Comparison of ENCODE assay signal across 22 mouse cellular contexts in the genomic region with DNA sequence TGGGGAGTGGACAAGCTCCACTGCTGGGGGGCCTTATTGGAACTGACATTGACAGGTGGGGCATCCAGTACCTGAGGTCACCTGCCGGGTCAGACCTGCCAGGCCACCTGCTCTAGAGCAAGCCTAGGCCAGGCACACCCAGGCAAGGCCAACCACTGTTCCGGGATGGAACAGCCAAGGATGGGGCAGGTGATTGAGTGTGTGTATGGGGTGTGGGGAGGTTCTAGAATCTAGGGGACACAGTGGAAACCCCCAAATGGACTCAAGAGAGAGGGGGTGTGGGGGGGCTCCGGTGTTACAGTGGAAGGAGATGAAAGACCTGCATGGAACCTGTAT. TPM values are rescaled to one million over a fixed set of nuclear protein-coding genes. Genes with fewer than 3 reads are reported as not detected.
DNase-seq lines count a peak whose midpoint lies in the region; ATAC-seq lines count a peak whose summit lies in the region.
"Had no signal": no experiment of that assay in that cellular context is flagged by ENCODE, and none has a peak within 500 bp of the region (broad histone marks: within the 10 kb centered on the region; RNA-seq: fewer than 3 reads in every experiment).

No protein-coding gene starts in this region.

- ATAC-seq in hindbrain, embryonic 12.5 days (ENCODE audit: low FRiP score), result peak; percentile 52
- no peak for ATAC-seq in hindbrain, embryonic 11.5 days (ENCODE audit: low FRiP score)
- peak; percentile 50; the same call in 1 of the 2 replicates for ATAC-seq in midbrain, embryonic 11.5 days (ENCODE audit: low FRiP score)
- ATAC-seq in midbrain, embryonic 16.5 days, result peak; percentile 45; the same call in 1 of the 2 replicates
- ATAC-seq: activated CD4-positive, CD25-positive, alpha-beta regulatory T cell, adult 4 months; hindbrain, embryonic 16.5 days; Patski had no signal

- H3K4me1 ChIP-seq in hindbrain, embryonic 12.5 days, result peaks cover 12% of the 10 kb centered on the region
- 0 out of 2 replicates have a peak, but pooled peaks cover 4% of the 10 kb centered on the region for H3K4me1 ChIP-seq in hindbrain, embryonic 11.5 days (replicated peaks; ENCODE audit: control insufficient read depth, insufficient read depth, low read length)
- peaks cover 11% of the 10 kb centered on the region for H3K4me1 ChIP-seq in midbrain, embryonic 11.5 days (ENCODE audit: control insufficient read depth, insufficient read depth, low read length)
- H3K4me1 ChIP-seq in midbrain, embryonic 10.5 days, result peaks cover 21% of the 10 kb centered on the region
- peaks cover 10% of the 10 kb centered on the region for H3K4me1 ChIP-seq in midbrain, embryonic 16.5 days (ENCODE audit: control insufficient read depth, insufficient read depth, low read length)
- H3K4me1 ChIP-seq: embryonic facial prominence, embryonic 13.5 days; heart, embryonic 12.5 days had no signal

- DNase-seq in hindbrain, embryonic 11.5 days (ENCODE audit: low spot score), result no peak
- no peak for DNase-seq in midbrain, embryonic 11.5 days (ENCODE audit: low spot score, missing footprints)
- no peak for DNase-seq in midbrain, embryonic 10.5 days (ENCODE audit: low spot score)
- no peak for DNase-seq in heart, postnatal 14 days
- DNase-seq in embryo, embryonic 10 days (ENCODE audit: low spot score), result no peak
- DNase-seq: adrenal gland, postnatal 14 days; cerebellum, adult 8-10 months; cerebellum, postnatal 25 days; gastrocnemius, adult 2 months; gastrocnemius, postnatal 25 days; heart, postnatal 36 days had no signal

- H3K9me3 ChIP-seq in hindbrain, embryonic 12.5 days (replicated peaks), result no peaks in the 10 kb centered on the region
- H3K9me3 ChIP-seq in hindbrain, embryonic 11.5 days (ENCODE audit: control insufficient read depth, low read length), result no peaks in the 10 kb centered on the region
- H3K9me3 ChIP-seq in midbrain, embryonic 11.5 days (ENCODE audit: control insufficient read depth, low read length), result no peaks in the 10 kb centered on the region
- H3K9me3 ChIP-seq in midbrain, embryonic 10.5 days (replicated peaks), result no peaks in the 10 kb centered on the region
- H3K9me3 ChIP-seq in midbrain, embryonic 16.5 days (replicated peaks; ENCODE audit: control insufficient read depth, low read length, poor library complexity, severe bottlenecking), result no peaks in the 10 kb centered on the region
- H3K9me3 ChIP-seq: embryonic facial prominence, embryonic 13.5 days; heart, embryonic 12.5 days had no signal

- H3K27ac ChIP-seq in hindbrain, embryonic 12.5 days, result no peak overlapping the region
- H3K27ac ChIP-seq in hindbrain, embryonic 11.5 days (ENCODE audit: low read depth, low read length), result no peak overlapping the region
- no peak overlapping the region for H3K27ac ChIP-seq in midbrain, embryonic 11.5 days (ENCODE audit: low read depth, low read length)
- no peak overlapping the region for H3K27ac ChIP-seq in midbrain, embryonic 10.5 days (replicated peaks)
- H3K27ac ChIP-seq in midbrain, embryonic 16.5 days (ENCODE audit: low read length), result peak overlapping the region; percentile 54
- H3K27ac ChIP-seq: embryonic facial prominence, embryonic 13.5 days; gastrocnemius, adult 2 months had no signal

- WGBS in hindbrain, embryonic 12.5 days, result 68% methylated on average over 3 of the region's 3 CpGs
- WGBS in hindbrain, embryonic 11.5 days, result 60% methylated on average over 3 of the region's 3 CpGs
- 61% methylated on average over 3 of the region's 3 CpGs for WGBS in midbrain, embryonic 11.5 days
- 73% methylated on average over 3 of the region's 3 CpGs for WGBS in midbrain, embryonic 10.5 days
- WGBS in midbrain, embryonic 16.5 days, result 62% methylated on average over 3 of the region's 3 CpGs

- H3K9ac ChIP-seq in hindbrain, embryonic 12.5 days, result no peak overlapping the region
- no peak overlapping the region for H3K9ac ChIP-seq in hindbrain, embryonic 11.5 days (ENCODE audit: low read depth, low read length)
- no peak overlapping the region; the same call in 1 of the 2 replicates for H3K9ac ChIP-seq in midbrain, embryonic 11.5 days (ENCODE audit: low read length)
- no peak overlapping the region for H3K9ac ChIP-seq in midbrain, embryonic 16.5 days (ENCODE audit: low read depth, low read length)
- H3K9ac ChIP-seq: embryonic facial prominence, embryonic 13.5 days; heart, embryonic 12.5 days had no signal

- intact Hi-C loops in heart, postnatal 14 days (cut with DNase I), result no loop called here

- H3K36me3 ChIP-seq in hindbrain, embryonic 12.5 days, result no peaks in the 10 kb centered on the region
- H3K36me3 ChIP-seq in hindbrain, embryonic 11.5 days (ENCODE audit: control insufficient read depth, insufficient read depth, low read length), result no peaks in the 10 kb centered on the region
- H3K36me3 ChIP-seq in midbrain, embryonic 11.5 days (ENCODE audit: control insufficient read depth, insufficient read depth, low read length), result no peaks in the 10 kb centered on the region
- no peaks in the 10 kb centered on the region for H3K36me3 ChIP-seq in midbrain, embryonic 10.5 days
- no peaks in the 10 kb centered on the region for H3K36me3 ChIP-seq in midbrain, embryonic 16.5 days (ENCODE audit: control insufficient read depth, insufficient read depth, low read length)
- H3K36me3 ChIP-seq: embryonic facial prominence, embryonic 13.5 days; heart, embryonic 12.5 days had no signal

- no peak overlapping the region for H3K4me2 ChIP-seq in hindbrain, embryonic 12.5 days (replicated peaks)
- no peak overlapping the region for H3K4me2 ChIP-seq in hindbrain, embryonic 11.5 days (replicated peaks; ENCODE audit: low read depth, low read length)
- no peak overlapping the region for H3K4me2 ChIP-seq in midbrain, embryonic 11.5 days
- H3K4me2 ChIP-seq in midbrain, embryonic 16.5 days (ENCODE audit: low read length), result no peak overlapping the region
- H3K4me2 ChIP-seq: embryonic facial prominence, embryonic 13.5 days; heart, embryonic 12.5 days had no signal

- peaks cover 3% of the 10 kb centered on the region for H3K27me3 ChIP-seq in hindbrain, embryonic 12.5 days
- no peaks in the 10 kb centered on the region for H3K27me3 ChIP-seq in hindbrain, embryonic 11.5 days (ENCODE audit: control insufficient read depth, insufficient read depth, low read length)
- H3K27me3 ChIP-seq in midbrain, embryonic 11.5 days (ENCODE audit: control insufficient read depth, insufficient read depth, low read length), result peaks cover 8% of the 10 kb centered on the region
- H3K27me3 ChIP-seq in midbrain, embryonic 10.5 days (ENCODE audit: low read depth, poor library complexity, severe bottlenecking), result peaks cover 89% of the 10 kb centered on the region
- no peaks in the 10 kb centered on the region; the same call in none of the 2 replicates for H3K27me3 ChIP-seq in midbrain, embryonic 16.5 days (ENCODE audit: control insufficient read depth, insufficient read depth, low read depth, low read length)

- no peak overlapping the region for H3K4me3 ChIP-seq in hindbrain, embryonic 12.5 days
- no peak overlapping the region for H3K4me3 ChIP-seq in hindbrain, embryonic 11.5 days (ENCODE audit: low read depth, low read length)
- H3K4me3 ChIP-seq in midbrain, embryonic 11.5 days (ENCODE audit: low read depth, low read length), result no peak overlapping the region
- no peak overlapping the region for H3K4me3 ChIP-seq in midbrain, embryonic 10.5 days
- H3K4me3 ChIP-seq in midbrain, embryonic 16.5 days (ENCODE audit: low read depth, low read length), result no peak overlapping the region
- H3K4me3 ChIP-seq: embryonic facial prominence, embryonic 13.5 days; gastrocnemius, adult 2 months; heart, embryonic 12.5 days had no signal

RNA-seq across cellular contexts. Expression of a gene that starts 21.2 kb away (rescaled TPM):
- polyA plus RNA-seq in hindbrain, embryonic 12.5 days (2016; fragmentation: Nextera tagmentation; extraction: Ambion mirVana), result not detected in 2 replicates
- polyA plus RNA-seq in hindbrain, embryonic 11.5 days (2014; fragmentation: Nextera tagmentation; extraction: Ambion mirVana), result not detected in 2 replicates
- polyA plus RNA-seq in midbrain, embryonic 11.5 days (2014; fragmentation: Nextera tagmentation; extraction: Ambion mirVana), result not detected in 2 replicates
- not detected in 2 replicates for polyA plus RNA-seq in midbrain, embryonic 10.5 days (2016; fragmentation: Nextera tagmentation; extraction: Ambion mirVana)
- 0.07 TPM in 1 of 2 replicates, not detected in the other for polyA plus RNA-seq in midbrain, embryonic 16.5 days (2015; fragmentation: Nextera tagmentation; extraction: Ambion mirVana)
- total RNA-seq in heart, postnatal 14 days (2021), result not detected
- total RNA-seq: adrenal gland, postnatal 14 days; gastrocnemius, postnatal 25 days; granulocyte monocyte progenitor cell, adult 5-6 weeks; heart, adult 8-10 months had no signal
- polyA plus RNA-seq: activated CD4-positive, CD25-positive, alpha-beta regulatory T cell, adult 4 months; C2C12; forebrain, embryonic 14.5 days; heart, embryonic 12.5 days had no signal

RNA-seq across cellular contexts. Expression of a gene that starts 50.7 kb away (rescaled TPM):
- polyA plus RNA-seq in hindbrain, embryonic 12.5 days (2016; fragmentation: Nextera tagmentation; extraction: Ambion mirVana), result 44.6 and 46.7 TPM in 2 replicates
- 34.7 and 41.4 TPM in 2 replicates for polyA plus RNA-seq in hindbrain, embryonic 11.5 days (2014; fragmentation: Nextera tagmentation; extraction: Ambion mirVana)
- 26.4 and 28.6 TPM in 2 replicates for polyA plus RNA-seq in midbrain, embryonic 11.5 days (2014; fragmentation: Nextera tagmentation; extraction: Ambion mirVana)
- 32.0 and 36.5 TPM in 2 replicates for polyA plus RNA-seq in midbrain, embryonic 10.5 days (2016; fragmentation: Nextera tagmentation; extraction: Ambion mirVana)
- polyA plus RNA-seq in midbrain, embryonic 16.5 days (2015; fragmentation: Nextera tagmentation; extraction: Ambion mirVana), result 3.2 and 5.8 TPM in 2 replicates
- 10 to 100 TPM; 13.0 to 14.9 TPM for total RNA-seq in heart, postnatal 14 days (2021)
